Mouse (Mus musculus): ENCODE measurements around the gene Kcnip3. TPM values are rescaled to one million over a fixed set of nuclear protein-coding genes. Genes with fewer than 3 reads are reported as not detected.

Gene Kcnip3
- total and polyA plus RNA-seq, 3 experiments: 0.22 TPM; not detected in 2

DNA sequence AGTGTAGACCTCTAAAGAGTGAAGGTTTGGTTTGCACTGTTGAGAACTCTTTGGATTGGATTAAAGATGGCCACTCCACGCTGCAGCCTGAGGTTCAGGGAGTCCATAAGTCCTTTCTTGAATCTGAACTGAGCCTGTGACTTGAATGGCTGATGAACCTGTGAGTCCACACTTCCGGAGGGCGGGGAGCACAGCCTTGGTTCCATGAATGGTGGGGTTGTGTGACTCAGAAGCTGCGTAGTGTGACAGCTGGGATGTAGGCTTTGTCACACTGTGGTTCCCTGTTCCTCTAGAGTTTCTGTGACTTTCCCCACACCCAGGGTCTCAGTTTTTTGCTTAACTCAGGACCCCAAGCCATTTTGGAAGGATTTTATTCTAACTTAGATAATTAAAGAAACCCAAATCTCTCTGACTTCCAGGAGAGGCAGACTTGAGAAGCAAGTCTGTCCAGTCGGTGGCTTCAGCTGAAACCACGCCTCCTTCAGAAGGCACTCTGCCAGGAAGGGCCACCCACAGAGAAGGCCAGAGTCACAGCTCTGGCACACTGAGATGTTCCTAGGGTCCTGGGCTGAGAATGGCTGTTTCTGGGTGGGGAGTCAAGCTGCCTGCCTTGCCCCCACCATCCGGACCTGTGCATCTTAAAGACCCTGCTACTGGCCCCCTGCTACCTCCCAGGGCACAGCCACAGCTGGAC, 13.8 kb downstream of the Kcnip3 start:
- H3K27me3 ChIP-seq (ENCODE audit: control insufficient read depth in 1 of 2, insufficient read depth in 2 of 2, low read length in 2 of 2): peaks cover 0 to 8% of the 10 kb centered on the region in 2 experiments; a peak in 2 of 4 replicates
- H3K27ac ChIP-seq (ENCODE audit: control insufficient read depth, low read depth, low read length): no peak overlapping the region
- no peaks in the 10 kb centered on the region for H3K9me3 ChIP-seq (replicated peaks; ENCODE audit: insufficient read depth, low read length)
- no peaks in the 10 kb centered on the region for H3K4me1 ChIP-seq (ENCODE audit: control insufficient read depth in 1 of 2, insufficient read depth in 2 of 2, low read length in 2 of 2)
- no peaks in the 10 kb centered on the region for H3K79me2 ChIP-seq (ENCODE audit: control insufficient read depth, insufficient read depth, low read length, poor library complexity)
- DNase-seq (ENCODE audit: low read depth, low spot score): peak; percentile 15
- H3K36me3 ChIP-seq (ENCODE audit: control insufficient read depth in 1 of 2, insufficient read depth in 2 of 2, low read length in 2 of 2): no peaks in the 10 kb centered on the region
- TF ChIP-seq GATA1 (IDR thresholded peaks at IDR 0.05; ENCODE audit: low read depth, low read length) (no peak), ELF1 (IDR thresholded peaks at IDR 0.05; ENCODE audit: low read depth, low read length) (no peak), JUND (IDR thresholded peaks at IDR 0.05; ENCODE audit: low read depth, low read length) (no peak), TBP (IDR thresholded peaks at IDR 0.05; ENCODE audit: low read depth, low read length) (no peak), POLR2AphosphoS2 (IDR thresholded peaks at IDR 0.05; ENCODE audit: low read length) (no peak), TCF12 (IDR thresholded peaks at IDR 0.05; ENCODE audit: low read depth, low read length) (no peak), CTCF (IDR thresholded peaks at IDR 0.05 in 2 of 3, conservative IDR thresholded peaks at IDR 0.05 in 1 of 3; ENCODE audit: control insufficient read depth in 1 of 3, insufficient read depth in 1 of 3, low read depth in 2 of 3, low read length in 3 of 3, poor library complexity in 1 of 3, severe bottlenecking in 1 of 3) (no peak), MYB (IDR thresholded peaks at IDR 0.05; ENCODE audit: low read depth, low read length) (no peak), NELFE (IDR thresholded peaks at IDR 0.05; ENCODE audit: low read depth, low read length) (no peak)
- H3K9ac ChIP-seq (ENCODE audit: control insufficient read depth, low read depth, low read length, poor library complexity, severe bottlenecking): no peak overlapping the region
- H3K4me3 ChIP-seq (ENCODE audit: control insufficient read depth in 1 of 2, insufficient read depth in 1 of 2, low read depth in 2 of 2, low read length in 2 of 2): no peak overlapping the region

DNA sequence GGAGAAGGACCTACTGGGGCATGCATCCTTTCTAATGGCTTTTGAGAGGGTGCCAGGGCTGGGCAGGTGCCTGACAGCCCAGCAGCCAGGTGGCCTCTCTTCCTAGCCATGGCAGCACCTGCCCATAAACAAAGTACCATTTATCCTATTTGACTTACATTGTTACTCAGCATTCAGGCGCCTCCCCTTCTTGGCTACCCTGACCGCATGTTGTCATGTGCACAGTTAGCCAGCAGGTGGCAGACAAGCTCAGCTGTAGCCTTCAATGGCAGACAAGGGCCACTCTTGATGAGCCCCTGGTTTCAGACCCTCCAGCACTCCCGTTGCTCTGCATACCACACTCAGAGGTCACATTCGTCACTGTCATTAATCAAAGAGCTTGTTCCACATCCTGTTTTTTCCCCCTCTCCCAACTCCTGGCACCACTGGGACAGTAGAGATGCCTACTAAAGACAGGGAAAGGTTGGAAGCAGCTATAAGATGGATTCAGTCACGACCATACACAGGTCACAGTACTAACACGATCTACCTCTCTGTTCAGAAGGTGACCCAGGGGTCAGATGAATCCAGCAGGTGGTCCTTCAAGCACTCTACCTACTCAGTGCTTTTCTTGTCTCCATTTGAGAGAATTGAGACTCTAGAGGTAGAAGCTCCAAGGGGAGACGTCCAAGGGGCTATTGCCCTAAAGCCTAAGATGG, 14.7 kb downstream of the Kcnip3 start:
- no peak overlapping the region for H3K9ac ChIP-seq (ENCODE audit: control insufficient read depth, low read depth, low read length, poor library complexity, severe bottlenecking)
- TF ChIP-seq ETS1 (IDR thresholded peaks at IDR 0.05; ENCODE audit: low read depth, low read length) (no peak), HCFC1 (IDR thresholded peaks at IDR 0.05; ENCODE audit: low read depth, low read length) (no peak), RAD21 (IDR thresholded peaks at IDR 0.05; ENCODE audit: low read depth, low read length) (peak; percentile 76), USF2 (IDR thresholded peaks at IDR 0.05; ENCODE audit: borderline replicate concordance in 1 of 2, insufficient read depth in 1 of 2, low read depth in 1 of 2, low read length in 2 of 2) (no peak), MXI1 (IDR thresholded peaks at IDR 0.05; ENCODE audit: low read depth, low read length) (no peak), EP300 (IDR thresholded peaks at IDR 0.05; ENCODE audit: low read depth in 1 of 2, low read length in 2 of 2) (no peak), POLR2A (IDR thresholded peaks at IDR 0.05; ENCODE audit: control insufficient read depth in 1 of 2, insufficient read depth in 1 of 2, low read depth in 1 of 2, low read length in 2 of 2, poor library complexity in 1 of 2) (no peak), BHLHE40 (IDR thresholded peaks at IDR 0.05; ENCODE audit: borderline replicate concordance, low read depth, low read length) (no peak), CTCF (IDR thresholded peaks at IDR 0.05 in 2 of 3, conservative IDR thresholded peaks at IDR 0.05 in 1 of 3; ENCODE audit: control insufficient read depth in 1 of 3, insufficient read depth in 1 of 3, low read depth in 2 of 3, low read length in 3 of 3, poor library complexity in 1 of 3, severe bottlenecking in 1 of 3) (peak; percentile 79 to 86 (median 82)), MYB (IDR thresholded peaks at IDR 0.05; ENCODE audit: low read depth, low read length) (no peak), POLR2AphosphoS2 (IDR thresholded peaks at IDR 0.05; ENCODE audit: low read length) (no peak), POLR2AphosphoS5 (IDR thresholded peaks at IDR 0.05; ENCODE audit: borderline replicate concordance, low read depth, low read length) (no peak), SMC3 (IDR thresholded peaks at IDR 0.05; ENCODE audit: low read depth, low read length) (peak; percentile 93), ZC3H11A (IDR thresholded peaks at IDR 0.05; ENCODE audit: low read depth, low read length) (peak; percentile 77), ZKSCAN1 (IDR thresholded peaks at IDR 0.05; ENCODE audit: low read depth, low read length) (no peak), TCF12 (IDR thresholded peaks at IDR 0.05; ENCODE audit: low read depth, low read length) (no peak)
- no peaks in the 10 kb centered on the region for H3K79me2 ChIP-seq (ENCODE audit: control insufficient read depth, insufficient read depth, low read length, poor library complexity)
- no peak overlapping the region for H3K27ac ChIP-seq (ENCODE audit: control insufficient read depth, low read depth, low read length)
- H3K27me3 ChIP-seq (ENCODE audit: control insufficient read depth in 1 of 2, insufficient read depth in 2 of 2, low read length in 2 of 2): peaks cover 0 to 6% of the 10 kb centered on the region in 2 experiments; a peak in 2 of 4 replicates
- H3K36me3 ChIP-seq (ENCODE audit: control insufficient read depth in 1 of 2, insufficient read depth in 2 of 2, low read length in 2 of 2): no peaks in the 10 kb centered on the region
- H3K4me3 ChIP-seq (ENCODE audit: control insufficient read depth in 1 of 2, insufficient read depth in 1 of 2, low read depth in 2 of 2, low read length in 2 of 2): no peak overlapping the region
- DNase-seq (ENCODE audit: low read depth, low spot score): peak; percentile 72
- no peaks in the 10 kb centered on the region for H3K9me3 ChIP-seq (replicated peaks; ENCODE audit: insufficient read depth, low read length)
- H3K4me1 ChIP-seq (ENCODE audit: control insufficient read depth in 1 of 2, insufficient read depth in 2 of 2, low read length in 2 of 2): no peaks in the 10 kb centered on the region

Measured in MEL (cell line).